Mouse (Mus musculus) MEL (cell line): ENCODE data around the gene Ccsap. TPM values are rescaled to one million over a fixed set of nuclear protein-coding genes. Genes with fewer than 3 reads are reported as not detected.
A peak's percentile ranks its signal among the peaks of the same experiment; 100 is the strongest.
"Not testable (repeated sequence)": the region's sequence is repeated elsewhere in the genome, so short reads cannot be mapped to it uniquely, and the experiment has no call there.

Experiments
- DNase-seq: peaks from one replicate; pipeline ENCODE4 v3.0.0; 2011; ENCODE audit warnings: low read depth, low spot score
- H3K27ac ChIP-seq: 2 replicates; pipeline ENCODE4 v1.5.1; 2012; ENCODE audit warnings: low read depth, mild to moderate bottlenecking, control low read depth, low read length, moderate library complexity; ENCODE audit not compliant: control insufficient read depth
- H3K27me3 ChIP-seq, 2 experiments: fragments of 150-350 bp in 1 of 2; sonication (generic) in 1 of 2; 2 replicates each; pipeline ENCODE4 v1.6.1; 2012; ENCODE audit warnings: low read length in 2 of 2, mild to moderate bottlenecking in 2 of 2, improper control_type of control experiment in 1 of 2, moderate library complexity in 1 of 2; ENCODE audit not compliant: insufficient read depth in 2 of 2, control insufficient read depth in 1 of 2
- H3K36me3 ChIP-seq, 2 experiments: 2 replicates each; pipeline ENCODE4 v1.6.1; 2012 to 2014; ENCODE audit warnings: low read length in 2 of 2, improper control_type of control experiment in 1 of 2, inconsistent platforms in 1 of 2, mild to moderate bottlenecking in 1 of 2; ENCODE audit not compliant: insufficient read depth in 2 of 2, control insufficient read depth in 1 of 2
- H3K4me1 ChIP-seq, 2 experiments: fragments of 150-350 bp in 1 of 2; sonication (generic) in 1 of 2; 2 replicates each; pipeline ENCODE4 v1.6.1; 2012; ENCODE audit warnings: low read length in 2 of 2, improper control_type of control experiment in 1 of 2, mild to moderate bottlenecking in 1 of 2; ENCODE audit not compliant: insufficient read depth in 2 of 2, control insufficient read depth in 1 of 2
- H3K4me3 ChIP-seq, 2 experiments: fragments of 150-350 bp in 1 of 2; sonication (generic) in 1 of 2; 2 replicates each; pipeline ENCODE4 v1.5.1; 2012; ENCODE audit warnings: low read depth in 2 of 2, low read length in 2 of 2, mild to moderate bottlenecking in 2 of 2, moderate library complexity in 2 of 2, control low read depth in 1 of 2, improper control_type of control experiment in 1 of 2; ENCODE audit not compliant: control insufficient read depth in 1 of 2, insufficient read depth in 1 of 2
- H3K79me2 ChIP-seq: 2 replicates; pipeline ENCODE4 v1.6.1; 2012; ENCODE audit warnings: mild to moderate bottlenecking, low read length, moderate library complexity; ENCODE audit not compliant: control insufficient read depth, poor library complexity, insufficient read depth
- H3K9ac ChIP-seq: 2 replicates; pipeline ENCODE4 v1.6.1; 2012; ENCODE audit warnings: low read depth, mild to moderate bottlenecking, control low read depth, low read length, moderate library complexity; ENCODE audit not compliant: control insufficient read depth, poor library complexity, severe bottlenecking
- H3K9me3 ChIP-seq: fragments of 150-350 bp; sonication (generic); replicated peaks from 2 replicates; pipeline ENCODE4 v1.6.1; 2012; ENCODE audit warnings: mild to moderate bottlenecking, low read length, improper control_type of control experiment, moderate library complexity; ENCODE audit not compliant: insufficient read depth
- CTCF ChIP-seq, 3 experiments: IDR thresholded peaks in 2 of 3; conservative IDR thresholded peaks in 1 of 3; 2 replicates each; pipeline ENCODE4 v1.5.1; 2011 to 2012; ENCODE audit warnings: low read length in 3 of 3, low read depth in 2 of 3, mild to moderate bottlenecking in 2 of 3, improper control_type of control experiment in 1 of 3, inconsistent platforms in 1 of 3, mixed read lengths in 1 of 3, moderate library complexity in 1 of 3; ENCODE audit not compliant: control insufficient read depth in 1 of 3, insufficient read depth in 1 of 3, poor library complexity in 1 of 3, severe bottlenecking in 1 of 3
- E2F4 ChIP-seq: IDR thresholded peaks from 2 replicates; pipeline ENCODE4 v1.6.1; 2011; ENCODE audit warnings: low read depth, low read length, improper control_type of control experiment, borderline replicate concordance
- JUND ChIP-seq: IDR thresholded peaks from 2 replicates; pipeline ENCODE4 v1.6.1; 2011; ENCODE audit warnings: low read depth, mild to moderate bottlenecking, improper control_type of control experiment, low read length
- KAT2A ChIP-seq: conservative IDR thresholded peaks from 2 replicates; pipeline ENCODE4 v1.6.1; 2012; ENCODE audit warnings: low read depth, low read length, improper control_type of control experiment, inconsistent platforms
- MAX ChIP-seq: IDR thresholded peaks from 2 replicates; pipeline ENCODE4 v1.6.1; 2011; ENCODE audit warnings: low read length, improper control_type of control experiment
- MEF2A ChIP-seq: IDR thresholded peaks from 2 replicates; pipeline ENCODE4 v1.6.1; 2014; ENCODE audit warnings: low read depth, mild to moderate bottlenecking, inconsistent platforms, low read length, improper control_type of control experiment; ENCODE audit not compliant: poor library complexity, insufficient replicate concordance, severe bottlenecking; ENCODE audit errors: extremely low read depth
- MYB ChIP-seq: IDR thresholded peaks from 2 replicates; pipeline ENCODE4 v1.6.1; 2011; ENCODE audit warnings: mild to moderate bottlenecking, low read depth, low read length, improper control_type of control experiment
- MYC ChIP-seq: IDR thresholded peaks from 2 replicates; pipeline ENCODE4 v1.6.1; 2011; ENCODE audit warnings: low read depth, mild to moderate bottlenecking, low read length, improper control_type of control experiment, moderate library complexity
- POLR2A ChIP-seq, 2 experiments: IDR thresholded peaks; 2 replicates each; pipeline ENCODE4 v1.6.1; 2011 to 2012; ENCODE audit warnings: low read length in 2 of 2, mild to moderate bottlenecking in 2 of 2, control low read depth in 1 of 2, improper control_type of control experiment in 1 of 2, low read depth in 1 of 2, moderate library complexity in 1 of 2; ENCODE audit not compliant: control insufficient read depth in 1 of 2, insufficient read depth in 1 of 2, poor library complexity in 1 of 2
- SIN3A ChIP-seq: IDR thresholded peaks from 2 replicates; pipeline ENCODE4 v1.6.1; 2012; ENCODE audit warnings: low read length, improper control_type of control experiment, inconsistent platforms
- TBP ChIP-seq: IDR thresholded peaks from 2 replicates; pipeline ENCODE4 v1.8.0; 2011; ENCODE audit warnings: low read depth, low read length, improper control_type of control experiment
- TCF12 ChIP-seq: IDR thresholded peaks from 2 replicates; pipeline ENCODE4 v1.6.1; 2014; ENCODE audit warnings: low read depth, mild to moderate bottlenecking, inconsistent platforms, low read length, improper control_type of control experiment, moderate library complexity
- UBTF ChIP-seq: IDR thresholded peaks from 2 replicates; pipeline ENCODE4 v1.6.1; 2012; ENCODE audit warnings: low read depth, mild to moderate bottlenecking, inconsistent platforms, low read length, improper control_type of control experiment, moderate library complexity, borderline replicate concordance; ENCODE audit not compliant: insufficient read depth
- USF2 ChIP-seq, 2 experiments: IDR thresholded peaks; 2 replicates each; pipeline ENCODE4 v1.6.1; 2011 to 2012; ENCODE audit warnings: improper control_type of control experiment in 2 of 2, low read length in 2 of 2, borderline replicate concordance in 1 of 2, inconsistent platforms in 1 of 2, low read depth in 1 of 2, mild to moderate bottlenecking in 1 of 2; ENCODE audit not compliant: insufficient read depth in 1 of 2
- ZC3H11A ChIP-seq: IDR thresholded peaks from 2 replicates; pipeline ENCODE4 v1.6.1; 2012; ENCODE audit warnings: low read depth, mild to moderate bottlenecking, inconsistent platforms, low read length, improper control_type of control experiment
- ZNF384 ChIP-seq: IDR thresholded peaks from 2 replicates; pipeline ENCODE4 v1.6.1; 2012; ENCODE audit warnings: low read depth, mild to moderate bottlenecking, inconsistent platforms, low read length, improper control_type of control experiment
- polyA plus RNA-seq, 2 experiments: library from polyadenylated mRNA; stranded (reverse) in 1 of 2; unstranded in 1 of 2; fragments of >175 nt in 1 of 2; fragments of >200 nt in 1 of 2; gene quantifications; 2 replicates each; pipeline versions ENCODE4 v1.2.1 to v1.2.4; 2012; ENCODE audit warnings: low replicate concordance in 2 of 2, low read depth in 1 of 2; ENCODE audit not compliant: insufficient read length in 2 of 2, insufficient read depth in 1 of 2, missing spikeins in 1 of 2
- total RNA-seq: library from RNA; depleted of rRNA; stranded (reverse); fragments of 300-350 nt; gene quantifications from 2 replicates; pipeline ENCODE4 v1.2.3, GENCODE M21; 2012

Ccsap gene
- total and polyA plus RNA-seq, 3 experiments = 6.7 to 12.1 TPM; not detected in 1

GRCm38 (mm10) chr8:123809342-123809741 lies 50.7 kb downstream of the Ccsap start:
- TF ChIP-seq TBP = peak; percentile 85
- TF ChIP-seq, all 39 proteins: peak for 1; not testable (repeated sequence) for 38
- peaks cover 5 to 12% of the 10 kb centered on the region in 2 experiments; a peak in 3 of 4 replicates for H3K4me1 ChIP-seq
- H3K36me3 ChIP-seq = peaks cover 4 to 21% of the 10 kb centered on the region in 2 experiments; a peak in 3 of 4 replicates
- H3K27me3 ChIP-seq, DNase-seq, H3K4me3 ChIP-seq, H3K9ac ChIP-seq, H3K9me3 ChIP-seq, H3K27ac ChIP-seq: not testable (repeated sequence)
- peaks cover 68% of the 10 kb centered on the region for H3K79me2 ChIP-seq

- no peak overlapping the region for H3K9ac ChIP-seq
- H3K36me3 ChIP-seq = peaks cover 4 to 27% of the 10 kb centered on the region in 2 experiments; a peak in 3 of 4 replicates
- H3K79me2 ChIP-seq = peaks cover 68% of the 10 kb centered on the region
- no peaks in the 10 kb centered on the region for H3K9me3 ChIP-seq
- no peaks in the 10 kb centered on the region for H3K27me3 ChIP-seq
- no peak for DNase-seq
- H3K27ac ChIP-seq = no peak overlapping the region
- TF ChIP-seq ZNF384 (no peak), SIN3A (no peak), TCF12 (no peak), USF2 (IDR thresholded peaks at IDR 0.05; ENCODE audit: borderline replicate concordance in 1 of 2, insufficient read depth in 1 of 2, low read depth in 1 of 2, low read length in 2 of 2) (no peak), TBP (no peak), UBTF (no peak), JUND (no peak), KAT2A (no peak), MYC (no peak), MEF2A (no peak), ZC3H11A (no peak), E2F4 (no peak), MAX (no peak), MYB (no peak), POLR2A (IDR thresholded peaks at IDR 0.05; ENCODE audit: control insufficient read depth in 1 of 2, insufficient read depth in 1 of 2, low read depth in 1 of 2, low read length in 2 of 2, poor library complexity in 1 of 2) (no peak), CTCF (IDR thresholded peaks at IDR 0.05 in 2 of 3, conservative IDR thresholded peaks at IDR 0.05 in 1 of 3; ENCODE audit: control insufficient read depth in 1 of 3, insufficient read depth in 1 of 3, low read depth in 2 of 3, low read length in 3 of 3, poor library complexity in 1 of 3, severe bottlenecking in 1 of 3) (no peak)
- TF ChIP-seq, all 39 proteins: peak for 0
- peaks cover 9 to 18% of the 10 kb centered on the region in 2 experiments for H3K4me1 ChIP-seq
- no peak overlapping the region for H3K4me3 ChIP-seq
Measured at GRCm38 (mm10) chr8:123808671-123809070, 51.3 kb downstream of the Ccsap start.
